Mouse (Mus musculus) right cerebral cortex, postnatal 25 days (tissue): Measurements from ENCODE around the gene Apobr.

Experiments
- DNase-seq: peaks from one replicate; pipeline ENCODE4 v3.0.0; 2022

The Apobr gene

DNA sequence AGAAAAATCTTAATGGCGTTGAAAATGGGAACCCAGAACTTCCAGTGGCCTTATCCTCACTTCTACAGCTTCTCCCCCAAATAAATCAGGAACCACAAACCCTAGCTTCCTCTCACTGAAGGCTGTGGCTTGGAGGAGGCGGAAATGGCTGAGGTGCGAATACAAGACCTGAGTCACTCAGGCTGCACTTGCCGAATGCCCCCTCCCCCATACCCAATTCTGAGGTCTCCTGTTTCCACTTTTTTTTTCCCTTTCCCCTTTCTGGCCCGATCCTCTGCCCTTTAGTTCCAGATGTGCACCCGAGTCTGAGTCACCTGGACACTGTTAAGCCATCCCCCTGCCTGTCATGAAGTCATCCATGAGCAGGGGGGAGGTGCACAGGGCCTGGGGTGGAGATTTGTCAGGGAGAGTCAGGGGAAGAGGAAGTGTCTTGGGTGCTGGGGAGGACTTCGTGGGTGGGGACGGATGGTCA is at the start of gene Apobr:
Gene Apobr (plus strand): TSS at position 437 of the 472 bp plus-strand sequence.
- DNase-seq: no peak

DNA sequence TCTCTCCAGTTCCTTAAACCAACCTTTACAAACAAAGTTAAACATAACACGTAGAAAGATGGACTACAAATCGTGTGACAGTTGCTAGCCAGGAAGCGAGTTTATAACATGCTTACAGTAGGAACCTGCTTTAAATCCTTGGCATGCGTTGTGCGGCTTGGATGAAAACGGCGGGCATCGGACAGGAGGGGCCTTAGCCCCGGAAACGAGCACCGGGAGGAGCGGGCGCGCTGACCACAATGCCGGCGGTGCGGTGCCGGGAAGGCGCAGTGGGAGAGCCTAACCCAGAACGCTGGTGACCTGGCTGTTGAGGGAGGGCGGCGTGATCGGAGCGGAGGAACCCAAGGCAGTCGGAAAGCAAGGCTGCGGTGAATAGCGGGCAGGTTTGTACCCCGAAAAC is 49.0 kb upstream of the Apobr start:
- no peak for DNase-seq

DNA sequence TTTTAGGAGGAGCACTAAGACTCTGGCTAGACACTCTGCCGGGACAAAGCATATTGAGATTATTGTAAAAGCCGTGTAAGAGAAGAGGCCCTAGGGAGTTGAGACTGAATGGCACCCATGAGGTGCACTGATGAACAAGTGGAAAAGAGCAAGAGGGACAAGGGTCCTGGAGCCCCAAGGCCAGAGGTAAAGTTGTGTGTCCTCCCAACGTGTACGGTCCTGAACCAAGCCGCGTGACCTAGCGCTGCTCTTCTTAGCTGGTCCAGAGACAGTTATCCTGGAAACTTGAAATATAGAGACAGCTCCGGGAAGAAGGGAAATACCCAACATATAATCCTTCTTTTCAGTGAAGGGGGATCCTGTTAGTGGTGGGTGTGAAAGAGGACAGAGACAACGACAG is 48.3 kb upstream of the Apobr start:
- no peak for DNase-seq

DNA sequence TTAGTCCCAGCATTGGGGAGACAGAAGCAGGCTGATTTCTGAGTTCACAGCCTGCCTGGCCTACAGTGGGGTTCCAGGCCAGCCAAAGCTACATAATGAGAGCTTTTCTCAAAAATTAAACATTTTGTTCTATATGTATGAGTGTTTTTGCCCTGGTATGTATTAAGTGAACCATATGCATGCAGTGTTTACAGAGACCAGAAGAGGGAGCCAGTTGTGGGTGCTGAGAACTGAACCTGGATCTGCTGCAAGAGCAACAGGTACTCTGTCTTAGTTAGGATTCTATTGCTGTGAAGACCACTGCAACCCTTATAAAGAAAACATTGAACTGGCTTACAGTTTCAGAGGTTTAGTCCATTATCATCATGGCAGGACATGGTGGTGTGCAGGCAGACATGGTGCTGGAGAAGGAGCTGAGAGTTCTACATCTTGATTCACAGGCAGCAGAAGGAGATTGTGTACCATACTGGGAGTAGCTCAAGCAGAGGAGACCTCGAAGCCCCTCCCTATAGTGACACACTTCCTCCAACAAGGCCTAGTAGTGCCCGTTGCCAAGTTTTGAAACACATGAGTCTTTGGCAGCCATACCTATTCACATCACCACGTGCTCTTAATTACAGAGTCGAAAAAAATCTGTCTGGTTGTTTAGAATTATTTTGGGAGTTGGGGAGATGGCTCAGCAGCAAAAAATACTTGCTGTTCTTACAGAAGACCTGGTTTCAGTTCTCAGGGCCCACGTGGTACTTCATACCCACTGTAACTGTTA is 46.7 kb upstream of the Apobr start:
- DNase-seq: no peak

DNA sequence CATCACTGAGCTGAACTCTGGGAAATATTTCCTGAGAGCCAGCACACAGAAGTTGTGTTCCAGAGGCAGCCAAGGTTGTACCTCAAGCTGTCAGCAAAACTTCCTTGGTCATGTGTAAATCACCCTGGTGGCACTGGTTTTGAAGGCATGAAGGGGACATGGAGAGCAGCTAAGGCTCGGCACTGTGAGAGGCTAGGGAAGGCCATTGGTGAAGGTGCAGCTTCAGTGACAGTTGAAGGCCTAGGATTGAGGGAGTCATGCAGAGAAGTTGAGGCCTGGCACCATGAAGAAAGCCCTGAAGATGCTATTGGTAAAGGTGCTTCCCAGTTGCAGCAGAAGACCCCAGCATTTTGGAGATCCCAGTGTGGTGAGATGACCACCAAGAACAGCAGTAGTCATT is 43.1 kb upstream of the Apobr start:
- no peak for DNase-seq

DNA sequence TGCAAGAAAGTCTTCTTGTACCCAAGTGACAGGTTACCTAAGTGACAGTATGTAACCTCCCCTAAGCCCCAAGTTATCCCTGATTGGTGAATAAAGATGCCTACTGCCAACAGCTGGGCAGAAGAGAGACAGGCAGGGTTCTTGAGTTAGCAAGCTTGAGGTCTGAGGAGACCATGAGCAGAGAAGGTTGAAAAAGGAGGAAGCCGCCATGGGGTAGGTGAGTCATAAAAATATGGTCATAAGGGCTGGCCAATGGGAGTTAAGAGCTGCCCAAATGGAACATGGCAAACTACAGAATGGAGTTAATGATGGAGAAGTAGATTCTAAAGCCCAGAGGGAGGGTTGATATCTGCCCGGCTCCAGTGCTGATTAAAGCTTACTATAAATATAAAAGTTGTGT is 39.1 kb upstream of the Apobr start:
- no peak for DNase-seq

DNA sequence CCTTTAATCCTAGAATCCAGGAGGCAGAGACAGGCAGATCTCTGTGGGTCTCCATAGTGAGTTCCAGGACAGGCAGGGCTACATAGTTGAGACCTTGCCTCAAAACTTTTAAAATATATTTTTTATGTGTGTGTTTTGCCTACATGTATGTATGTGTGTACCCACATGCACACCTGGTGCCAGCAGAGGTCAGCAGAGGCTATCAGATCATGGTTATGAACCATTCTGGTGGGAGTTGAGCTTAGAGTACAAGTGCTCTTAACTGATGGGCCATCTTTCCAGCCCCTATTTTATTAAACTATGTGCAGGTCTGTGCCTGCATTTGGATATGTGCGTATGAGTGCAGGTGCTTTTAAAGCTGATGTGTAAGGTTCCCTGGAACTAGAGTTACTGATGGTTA is 29.9 kb upstream of the Apobr start:
- no peak for DNase-seq

DNA sequence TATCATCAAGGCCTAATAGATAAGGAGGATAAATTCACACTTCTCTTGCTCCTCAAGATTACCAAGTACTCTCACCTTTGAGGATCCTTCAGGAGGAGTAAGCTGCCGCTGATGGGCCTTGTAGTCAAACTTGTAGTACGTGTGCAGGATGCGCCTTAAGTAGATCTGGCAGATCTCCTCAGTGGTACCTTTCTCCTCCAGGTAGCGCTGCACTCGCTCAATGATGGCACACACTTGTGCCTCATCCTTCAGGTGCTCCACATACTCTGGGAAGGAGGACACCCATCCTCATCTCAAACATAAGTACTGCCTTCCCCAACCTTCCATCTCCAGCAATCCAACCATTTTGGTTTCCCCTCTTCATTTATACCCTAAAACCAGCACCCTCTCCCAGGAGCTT is 28.1 kb upstream of the Apobr start:
- DNase-seq: no peak

DNA sequence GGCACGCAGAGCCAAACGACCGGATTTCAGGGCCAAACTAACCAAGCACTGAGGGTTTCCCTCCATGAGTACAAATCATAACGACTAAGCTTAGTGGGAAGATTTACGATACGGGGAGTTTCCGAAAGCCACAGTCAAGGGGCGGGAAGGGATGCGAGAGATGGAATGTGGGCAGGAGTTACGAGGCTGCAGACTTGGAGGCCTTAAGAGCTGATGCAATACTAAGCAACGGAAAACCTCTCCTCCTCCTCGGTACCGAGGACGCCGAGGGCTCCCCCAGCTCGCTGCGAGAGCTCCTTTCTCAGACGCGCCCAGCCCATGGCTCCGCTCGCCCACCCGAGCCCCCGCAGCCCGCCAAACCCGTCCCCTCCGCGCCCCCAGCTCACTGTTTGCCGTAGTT is 19.0 kb upstream of the Apobr start:
- no peak for DNase-seq

DNA sequence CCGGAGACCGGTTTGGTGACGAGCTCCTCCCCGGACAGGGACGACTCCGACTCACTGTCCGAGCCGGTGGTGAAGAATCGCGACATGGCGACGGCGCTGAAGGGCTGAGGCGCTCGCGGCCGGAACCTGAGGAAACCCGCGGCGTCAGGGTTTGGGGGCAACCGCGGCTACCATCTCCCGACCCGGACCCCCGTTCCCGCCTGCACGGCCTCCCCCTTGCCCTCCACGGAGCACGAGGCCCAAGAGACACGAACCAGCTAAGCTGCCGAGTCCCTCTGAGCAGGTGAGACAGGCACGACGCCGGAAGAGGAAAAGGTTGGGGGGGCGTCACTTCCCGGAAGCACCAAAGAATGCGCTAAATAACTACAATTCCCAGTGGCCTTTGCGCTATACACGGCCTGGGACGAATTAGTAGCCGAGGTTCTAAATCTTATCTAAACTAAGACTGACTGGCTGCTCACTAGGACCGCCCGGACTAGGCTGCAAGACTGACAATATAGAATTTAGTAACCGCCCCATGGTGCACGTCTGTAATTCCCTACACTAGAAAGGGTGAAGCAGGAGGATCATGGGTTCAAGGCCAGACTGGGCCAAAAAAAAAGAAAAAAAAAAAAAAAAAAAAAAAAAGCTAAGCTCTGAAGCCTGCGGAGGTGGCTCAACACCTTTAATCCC is 18.5 kb upstream of the Apobr start, which contains the start of gene Eif3c:
Gene Eif3c (minus strand): TSS at position 318 of the 672 bp plus-strand sequence.
- peak; percentile 85 for DNase-seq

DNA sequence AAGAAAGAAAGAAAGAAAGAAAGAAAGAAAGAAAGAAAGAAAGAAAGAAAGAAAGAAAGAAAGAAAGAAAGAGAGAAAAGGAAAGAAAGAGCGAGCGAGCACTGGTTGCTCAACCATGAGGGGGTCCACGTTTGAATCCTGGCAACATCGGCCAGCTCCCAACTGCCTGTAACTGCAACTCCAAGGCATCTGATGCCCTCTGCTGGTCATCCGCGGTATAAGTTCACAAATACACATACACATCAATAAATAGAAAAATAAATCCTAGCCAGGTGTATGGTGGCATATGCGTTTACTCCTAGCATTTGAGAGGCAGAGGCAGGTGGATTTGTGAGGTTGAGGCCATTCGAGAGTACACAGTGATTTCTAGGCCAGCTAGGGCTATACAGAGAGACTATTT is 7.8 kb upstream of the Apobr start:
- no peak for DNase-seq

DNA sequence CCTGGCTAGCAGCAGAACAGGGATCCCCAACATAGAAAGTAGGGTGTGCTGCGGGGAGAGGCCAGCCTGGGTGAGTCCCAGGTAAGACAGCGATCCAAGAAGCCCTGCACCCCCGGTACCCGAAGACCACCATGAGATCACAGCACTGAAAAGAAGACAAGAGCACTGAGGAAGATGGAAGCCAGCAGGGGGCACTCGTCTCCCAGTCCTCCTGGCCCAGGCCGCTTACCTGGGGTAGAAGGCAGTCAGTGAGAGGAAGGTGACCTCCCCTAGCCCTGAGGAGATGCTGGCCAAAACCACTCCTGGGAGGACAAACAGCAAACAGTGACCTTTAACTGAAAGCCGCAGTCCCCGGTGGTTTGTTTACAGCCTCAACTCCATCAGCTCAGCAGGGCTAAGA is 5.6 kb upstream of the Apobr start:
- no peak for DNase-seq

DNA sequence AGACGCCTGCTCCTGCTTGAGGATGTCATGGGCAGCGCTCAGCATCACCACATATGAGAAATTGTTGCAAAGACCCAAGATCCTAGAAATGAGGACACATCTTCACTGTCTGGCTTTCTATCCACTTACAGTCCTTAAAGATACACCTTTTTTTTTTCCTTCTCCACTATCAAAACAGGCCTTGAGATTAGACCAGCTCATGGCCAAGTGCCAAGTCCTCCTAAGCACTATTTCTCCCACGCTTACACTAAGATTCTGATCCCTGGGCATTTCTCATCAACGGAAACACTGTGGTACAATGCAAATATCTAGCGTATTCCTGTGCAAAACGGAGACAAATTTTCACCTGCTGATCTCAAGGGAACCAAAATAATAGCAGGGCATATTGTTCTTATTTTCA is 3.1 kb upstream of the Apobr start:
- no peak for DNase-seq

DNA sequence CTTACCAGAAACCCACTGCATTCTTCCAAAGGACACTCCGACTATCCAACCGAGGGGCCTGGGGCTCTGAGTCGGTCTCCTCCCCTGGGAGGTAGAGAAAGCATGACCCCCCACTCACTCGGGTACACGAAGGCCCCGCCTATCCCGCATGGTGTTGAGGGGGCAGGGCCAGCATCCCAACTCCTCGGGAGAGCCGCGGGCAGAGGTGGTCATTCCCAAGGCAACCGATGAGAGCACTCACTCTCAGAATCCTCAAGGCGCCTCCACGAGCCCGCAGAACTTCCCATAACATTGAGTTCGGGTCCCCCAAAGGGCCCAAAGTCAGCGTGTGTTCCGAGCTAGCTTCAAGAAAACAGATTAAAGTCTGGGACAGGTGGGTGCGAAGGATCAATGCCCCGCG is 2.0 kb upstream of the Apobr start:
- peak; percentile 31 for DNase-seq

DNA sequence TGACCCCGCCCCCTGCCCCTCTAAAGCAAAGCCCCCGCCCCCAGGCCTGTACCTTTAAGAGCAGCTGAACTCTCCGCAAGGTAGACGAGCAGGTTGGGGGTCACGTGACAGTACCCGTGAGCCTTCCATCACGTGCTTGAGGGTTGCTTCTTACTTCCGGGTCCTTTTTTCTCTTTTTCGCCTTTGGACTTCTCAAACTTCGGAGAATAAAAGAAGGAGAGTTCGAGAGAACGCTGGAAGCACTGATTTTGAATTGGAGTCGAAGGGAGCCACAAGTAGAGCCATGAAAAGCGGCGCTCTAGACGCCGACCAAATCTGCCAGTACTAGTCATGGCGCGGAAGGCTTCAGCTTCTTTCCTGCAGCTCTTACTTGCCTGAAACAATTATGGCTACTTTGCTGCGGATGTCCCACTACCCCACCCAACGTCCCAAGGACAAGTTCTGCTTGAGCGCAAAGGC is 1.5 kb upstream of the Apobr start:
- DNase-seq: peak; percentile 85

DNA sequence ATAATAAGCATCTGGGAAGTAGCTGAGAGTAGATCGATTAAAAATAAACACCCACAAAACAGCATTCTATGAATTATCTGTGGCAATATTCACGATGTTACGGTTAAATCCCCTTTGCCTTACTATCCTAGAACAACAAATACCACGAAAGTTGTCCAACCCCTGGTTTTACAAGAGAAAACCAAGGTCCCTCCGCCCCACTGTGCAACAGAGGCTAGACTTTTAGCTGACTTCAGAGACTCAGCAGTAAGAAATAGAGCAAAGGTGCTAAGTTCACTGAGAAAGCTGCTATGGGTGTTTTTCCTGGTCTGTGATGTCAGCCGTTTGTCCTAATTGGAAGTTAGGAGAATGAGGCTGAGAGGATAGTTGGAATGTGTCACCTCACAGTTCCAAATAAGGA is 981 bp upstream of the Apobr start:
- no peak for DNase-seq

DNA sequence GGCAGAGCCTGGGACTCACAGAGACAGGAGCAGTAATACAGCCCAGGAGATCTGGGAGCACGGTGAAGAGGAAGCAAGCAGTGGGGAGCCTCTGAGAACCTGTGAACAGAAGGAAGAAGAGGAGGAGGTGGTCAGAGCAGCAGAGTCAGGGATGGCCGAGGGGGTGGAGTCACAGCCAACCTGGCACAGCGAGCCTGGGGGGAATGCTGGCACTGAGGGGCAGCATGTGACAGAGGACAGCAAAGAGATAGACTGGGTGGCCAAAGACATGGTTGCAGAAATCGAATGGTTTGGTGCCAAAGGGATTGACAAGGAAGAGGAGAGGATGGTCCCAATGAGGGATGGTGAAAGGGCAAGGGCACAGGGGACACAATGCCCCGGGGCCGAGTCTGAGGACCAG is 975 bp downstream of the Apobr start, which contains the start of gene Cln3:
Gene Cln3 (minus strand): TSS at position 101 of the 400 bp plus-strand sequence.
- DNase-seq: no peak

DNA sequence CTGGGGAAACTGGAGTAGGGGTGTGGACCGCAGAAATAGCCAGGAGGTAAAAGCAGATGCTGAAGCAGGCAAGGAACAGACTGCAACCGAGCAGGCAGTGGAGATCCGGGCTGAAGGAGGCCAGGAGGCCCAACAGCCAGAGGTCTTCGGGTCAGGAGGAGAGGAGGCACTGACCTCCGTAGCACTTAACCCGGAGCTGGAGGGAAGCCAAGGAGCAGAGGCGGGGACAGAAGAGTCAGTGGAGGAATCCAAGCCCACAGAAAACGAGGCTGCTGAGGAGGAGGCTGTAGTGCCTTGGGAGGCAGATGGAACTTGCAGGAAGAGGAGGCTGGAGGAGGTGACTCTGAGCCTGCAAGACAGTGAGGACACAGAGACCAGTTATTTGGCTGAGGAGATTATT is 2.1 kb downstream of the Apobr start:
- no peak for DNase-seq

DNA sequence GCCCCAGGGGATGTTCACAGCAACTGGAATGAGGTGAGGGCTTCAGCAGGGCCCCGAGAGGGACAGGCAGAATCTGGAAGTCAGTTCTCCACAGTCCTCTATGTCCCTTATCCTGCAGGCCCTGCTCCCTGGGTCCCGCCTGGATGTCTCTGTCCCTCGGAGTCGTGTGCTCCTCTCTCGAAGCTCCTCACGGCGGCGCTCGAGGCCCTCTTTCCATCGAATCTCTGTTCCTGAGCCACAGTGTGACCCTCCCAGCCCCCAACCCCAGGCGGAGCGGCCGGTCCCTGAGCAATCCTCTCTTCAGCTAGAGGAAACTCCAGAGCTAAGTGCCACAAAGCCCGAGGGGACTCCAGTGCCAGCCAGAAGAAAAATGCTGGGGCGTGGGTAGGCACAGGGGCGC is 3.0 kb downstream of the Apobr start:
- DNase-seq: peak; percentile 33

DNA sequence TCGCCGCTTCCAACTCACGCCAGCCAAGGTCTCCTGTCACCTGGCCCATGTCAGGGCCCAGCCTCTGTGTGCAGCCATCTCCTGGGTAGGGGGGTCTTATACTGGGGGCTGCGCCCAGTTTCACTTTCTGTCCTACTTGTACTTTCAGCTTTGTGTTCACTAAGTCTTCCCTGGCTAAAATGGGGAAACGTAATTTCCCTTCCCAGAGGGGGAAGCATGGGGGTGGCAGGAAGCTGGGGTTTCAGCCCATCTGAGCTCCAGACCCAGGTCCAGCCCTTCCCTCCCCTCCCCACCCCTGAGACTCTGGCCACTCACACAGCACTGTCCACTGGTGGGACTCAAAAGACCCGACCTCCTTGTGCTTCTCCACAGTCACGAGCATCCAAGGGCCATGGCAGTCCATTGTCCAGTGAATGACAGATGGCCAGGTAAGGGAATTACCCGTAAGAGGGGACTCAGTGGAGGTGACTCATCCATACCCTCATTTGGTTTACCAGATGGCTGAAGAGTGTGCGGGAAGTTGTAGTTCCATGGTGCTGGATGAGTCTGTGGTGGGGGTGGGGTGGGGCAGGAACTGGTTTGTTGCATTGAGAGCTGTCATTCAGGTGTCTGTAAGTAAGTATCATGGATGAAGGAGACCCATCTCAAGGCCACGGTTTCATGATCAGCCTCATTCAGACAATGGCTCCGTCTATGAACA is 10.3 kb downstream of the Apobr start, which contains the start of gene Il27:
Gene Il27 (minus strand): TSS at position 80 of the 700 bp plus-strand sequence.
- DNase-seq: no peak

DNA sequence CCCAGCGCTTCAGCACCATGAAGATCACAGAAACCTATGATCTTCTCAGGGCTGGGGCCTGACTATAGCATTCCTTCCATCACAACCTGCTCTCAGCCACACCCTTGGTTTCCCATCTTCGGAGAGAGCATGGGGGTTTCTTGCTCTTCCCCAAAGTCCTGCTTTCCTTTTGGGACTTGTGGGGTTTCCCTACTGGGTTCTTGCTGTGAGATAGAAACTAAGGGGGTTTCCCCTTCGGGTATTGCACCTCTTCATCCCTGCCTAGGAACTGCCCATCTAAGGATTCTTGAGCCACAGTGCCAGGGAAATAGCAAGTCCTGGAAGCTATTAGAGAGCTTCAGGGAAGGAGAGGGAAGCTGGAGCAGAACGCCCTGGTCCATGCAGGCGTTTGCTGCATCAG is 11.1 kb downstream of the Apobr start:
- no peak for DNase-seq

DNA sequence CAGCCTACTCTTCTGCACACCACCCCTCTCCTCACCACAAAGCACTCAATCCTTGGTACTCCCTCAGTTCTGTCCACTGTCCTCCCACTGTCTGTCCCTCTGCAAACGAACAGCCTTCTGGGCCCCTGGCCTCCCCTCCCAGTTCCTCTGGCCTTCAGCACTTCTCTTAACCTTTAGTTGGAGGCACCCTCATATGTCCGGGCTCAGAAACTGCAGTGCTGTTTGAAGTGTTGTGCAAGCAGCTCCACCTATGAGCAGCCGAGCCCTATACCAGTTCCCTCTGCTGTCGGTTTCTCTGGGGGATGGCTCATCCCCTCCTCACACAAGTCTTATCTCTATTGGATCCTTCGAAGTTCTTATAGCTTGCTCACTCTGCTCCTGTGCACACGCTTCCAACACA is 11.7 kb downstream of the Apobr start:
- DNase-seq: no peak

DNA sequence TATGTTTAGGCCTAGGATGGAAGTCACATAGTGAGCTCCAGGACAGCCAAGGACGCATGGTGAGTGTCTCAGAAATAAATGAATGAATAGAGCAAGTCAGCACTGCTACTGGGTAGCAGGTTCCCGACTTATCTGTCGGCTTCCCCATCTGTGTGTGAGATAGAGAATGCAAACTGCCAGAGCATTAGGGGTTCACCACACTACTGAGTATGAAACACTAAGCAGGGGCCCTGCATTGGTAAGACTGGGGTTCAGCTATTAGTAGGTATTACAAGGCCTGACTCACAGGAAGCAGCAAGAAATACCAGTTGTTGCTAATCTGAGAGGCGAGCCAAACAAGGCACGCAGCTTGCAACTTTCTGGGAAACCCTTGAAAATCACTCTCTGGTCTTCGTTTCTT is 14.2 kb downstream of the Apobr start:
- no peak for DNase-seq

DNA sequence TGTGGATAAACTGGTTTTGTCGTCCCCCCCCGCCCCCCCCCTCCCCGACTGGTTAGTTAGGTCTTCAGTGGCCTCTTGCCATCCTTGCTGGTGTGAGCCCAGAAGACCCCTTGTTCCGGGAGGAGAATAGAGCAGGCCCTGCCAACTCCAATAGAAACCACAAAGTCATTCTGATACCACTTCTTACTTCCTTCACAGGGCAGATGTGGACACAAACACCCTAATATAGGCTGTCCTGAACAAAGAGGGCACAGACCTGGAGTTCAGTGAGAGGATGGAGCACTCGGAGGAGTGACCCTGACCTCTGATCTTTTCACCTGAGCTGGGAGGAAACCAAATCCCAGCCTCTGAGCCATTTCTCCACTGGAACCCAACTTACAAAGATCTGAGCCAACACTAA is 17.2 kb downstream of the Apobr start:
- DNase-seq: no peak
